Mouse (Mus musculus) ES-E14 (cell line): ENCODE measurements around the gene Tbl1x.

Experiments
- CHD2 ChIP-seq: IDR thresholded peaks from 2 replicates; pipeline ENCODE4 v1.6.1; 2014; ENCODE audit warnings: mild to moderate bottlenecking, low read depth, low read length, inconsistent platforms
- HCFC1 ChIP-seq: IDR thresholded peaks from 2 replicates; pipeline ENCODE4 v1.6.1; 2012; ENCODE audit warnings: low read length, inconsistent platforms, borderline replicate concordance; ENCODE audit not compliant: insufficient read depth
- MAFK ChIP-seq: IDR thresholded peaks from 2 replicates; pipeline ENCODE4 v1.6.1; 2014; ENCODE audit warnings: mild to moderate bottlenecking, low read depth, low read length, inconsistent platforms; ENCODE audit not compliant: insufficient read depth
- ZC3H11A ChIP-seq: IDR thresholded peaks from 2 replicates; pipeline ENCODE4 v1.6.1; 2012; ENCODE audit warnings: low read depth, mild to moderate bottlenecking, inconsistent platforms, low read length, borderline replicate concordance
- ZNF384 ChIP-seq: IDR thresholded peaks from 2 replicates; pipeline ENCODE4 v1.6.1; 2012; ENCODE audit warnings: low read depth, low read length, inconsistent platforms

DNA sequence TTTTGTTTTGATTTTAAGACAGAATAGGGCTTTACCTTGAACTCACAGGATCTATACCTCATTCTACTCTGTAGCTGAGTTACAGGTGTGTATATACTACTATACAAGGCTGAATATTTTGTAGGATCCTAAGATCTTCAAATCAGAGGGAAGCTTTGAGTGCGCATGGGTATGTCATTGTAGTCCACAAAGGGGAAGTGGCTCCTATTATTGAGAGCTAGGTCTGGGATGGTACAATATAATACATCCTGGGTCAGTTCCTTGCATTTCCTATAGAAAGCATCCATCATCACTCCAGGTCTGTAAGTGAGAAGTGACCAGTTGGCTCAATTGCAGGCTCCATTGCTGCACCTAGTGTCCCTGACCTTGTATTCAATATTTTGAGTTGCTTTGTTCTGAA lies 102.2 kb downstream of the Tbl1x start:
- TF ChIP-seq CHD2 (no peak), ZC3H11A (no peak), HCFC1 (no peak), MAFK (no peak), ZNF384 (no peak)
